Mouse (Mus musculus): Measurements from ENCODE around the gene Ror2. TPM values are rescaled to one million over a fixed set of nuclear protein-coding genes. Genes with fewer than 3 reads are reported as not detected.

Gene Ror2
- total and polyA plus RNA-seq, 2 experiments, result 0.06 TPM; not detected in 1

DNA sequence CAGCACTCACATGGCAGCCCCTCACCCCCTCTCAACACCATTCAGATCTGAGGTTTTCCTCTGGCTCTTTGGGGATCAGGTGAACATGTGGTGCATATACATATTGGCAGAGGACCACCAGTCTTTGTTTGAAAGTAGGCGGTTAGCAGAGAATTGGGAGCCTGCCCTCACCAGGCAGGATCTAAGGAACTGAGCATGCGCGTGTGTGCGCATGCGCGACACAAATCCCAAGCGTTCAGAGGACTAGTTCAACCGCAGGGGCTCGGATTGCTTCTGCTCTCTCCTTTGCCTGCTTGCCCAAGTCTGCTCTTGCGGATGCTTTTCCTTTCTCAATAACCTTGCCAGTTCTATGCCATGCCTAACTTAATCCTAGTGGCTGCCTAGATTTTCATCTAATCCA, 66.0 kb downstream of the Ror2 start:
- H3K27ac ChIP-seq (replicated peaks; ENCODE audit: insufficient read depth, low read depth, low read length), result no peak overlapping the region
- H3K27me3 ChIP-seq (ENCODE audit: control insufficient read depth, insufficient read depth, low read length), result no peaks in the 10 kb centered on the region; the same call in 1 of the 2 replicates
- no peaks in the 10 kb centered on the region for H3K4me1 ChIP-seq (ENCODE audit: control insufficient read depth, insufficient read depth, low read length)
- no peak overlapping the region for H3K4me3 ChIP-seq (ENCODE audit: insufficient read depth, low read depth, low read length)
- no peaks in the 10 kb centered on the region for H3K79me2 ChIP-seq (ENCODE audit: control insufficient read depth, insufficient read depth, low read length)
- no peak for TF ChIP-seq POLR2A (IDR thresholded peaks at IDR 0.05; ENCODE audit: extremely low read depth, insufficient read depth, low read length)
- no peak for TF ChIP-seq CTCF (IDR thresholded peaks at IDR 0.05; ENCODE audit: low read depth, low read length)
- WGBS, result 92% methylated on average over 10 of the region's 10 CpGs
- no peak overlapping the region for H3K9ac ChIP-seq (ENCODE audit: low read depth, low read length)
- H3K36me3 ChIP-seq (ENCODE audit: control insufficient read depth, insufficient read depth, low read length), result no peaks in the 10 kb centered on the region
- DNase-seq (ENCODE audit: extremely low read depth, low read depth, low spot score), result no peak

DNA sequence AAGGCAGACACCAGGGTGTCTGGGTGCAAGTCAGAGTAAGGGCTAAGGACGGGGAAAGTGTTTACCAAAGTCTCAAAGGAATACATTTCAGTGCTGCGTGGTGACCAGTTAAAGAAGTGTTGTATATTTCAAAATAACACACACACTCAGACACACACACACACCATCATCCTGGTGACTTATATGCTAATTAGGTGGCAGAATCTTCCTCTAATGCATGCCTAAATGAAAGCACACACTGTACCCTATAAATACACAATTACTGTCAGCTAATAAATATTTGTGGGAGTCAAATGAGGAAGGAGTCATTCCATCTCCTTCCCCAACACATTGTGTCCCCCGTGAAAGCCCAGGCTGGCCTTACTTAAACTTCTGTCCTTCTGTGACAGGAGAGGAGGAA, 66.5 kb downstream of the Ror2 start:
- H3K79me2 ChIP-seq (ENCODE audit: control insufficient read depth, insufficient read depth, low read length), result no peaks in the 10 kb centered on the region
- H3K4me3 ChIP-seq (ENCODE audit: insufficient read depth, low read depth, low read length), result no peak overlapping the region
- H3K27me3 ChIP-seq (ENCODE audit: control insufficient read depth, insufficient read depth, low read length), result no peaks in the 10 kb centered on the region; the same call in 1 of the 2 replicates
- TF ChIP-seq CTCF (IDR thresholded peaks at IDR 0.05; ENCODE audit: low read depth, low read length), result no peak
- no peak for TF ChIP-seq POLR2A (IDR thresholded peaks at IDR 0.05; ENCODE audit: extremely low read depth, insufficient read depth, low read length)
- no peak overlapping the region for H3K27ac ChIP-seq (replicated peaks; ENCODE audit: insufficient read depth, low read depth, low read length)
- DNase-seq (ENCODE audit: extremely low read depth, low read depth, low spot score), result peak; percentile 28
- no peaks in the 10 kb centered on the region for H3K36me3 ChIP-seq (ENCODE audit: control insufficient read depth, insufficient read depth, low read length)
- H3K4me1 ChIP-seq (ENCODE audit: control insufficient read depth, insufficient read depth, low read length), result no peaks in the 10 kb centered on the region
- 70% methylated on average over 3 of the region's 3 CpGs for WGBS
- H3K9ac ChIP-seq (ENCODE audit: low read depth, low read length), result no peak overlapping the region

DNA sequence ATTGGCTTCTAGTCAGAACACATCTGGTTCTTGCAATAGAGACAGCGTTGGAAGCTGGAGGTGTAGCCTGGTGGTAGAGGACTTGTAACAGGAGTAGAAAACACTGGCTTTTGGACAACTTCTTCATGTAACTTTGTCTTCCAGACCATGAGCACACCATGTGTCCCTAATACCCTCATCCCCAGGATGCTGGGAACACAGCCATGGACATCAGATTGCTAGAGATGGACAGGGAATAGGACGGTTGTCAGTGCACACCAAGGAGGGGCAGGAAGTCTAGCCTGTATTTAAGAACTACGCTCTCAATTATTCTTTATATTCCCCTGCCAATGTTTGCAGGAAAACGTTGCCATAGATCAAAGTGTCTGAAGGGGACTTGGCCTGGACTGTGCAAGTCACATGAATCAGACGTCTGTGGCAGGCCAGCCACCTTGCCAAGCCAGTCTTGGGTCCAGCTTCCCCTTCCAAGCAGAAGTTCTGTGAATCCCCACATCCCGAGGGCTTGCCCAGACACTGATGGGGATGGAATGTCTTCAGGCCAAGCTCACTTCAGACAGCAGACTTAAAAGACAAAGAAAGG, 68.4 kb downstream of the Ror2 start:
- Histone ChIP-seq H3K4me1 (ENCODE audit: control insufficient read depth, insufficient read depth, low read length) (no peaks in the 10 kb centered on the region), H3K27ac (replicated peaks; ENCODE audit: insufficient read depth, low read depth, low read length) (no peak overlapping the region), H3K79me2 (ENCODE audit: control insufficient read depth, insufficient read depth, low read length) (no peaks in the 10 kb centered on the region), H3K27me3 (ENCODE audit: control insufficient read depth, insufficient read depth, low read length) (no peaks in the 10 kb centered on the region), H3K36me3 (ENCODE audit: control insufficient read depth, insufficient read depth, low read length) (no peaks in the 10 kb centered on the region), H3K9ac (ENCODE audit: low read depth, low read length) (no peak overlapping the region), H3K4me3 (ENCODE audit: insufficient read depth, low read depth, low read length) (no peak overlapping the region)
- no peak for DNase-seq (ENCODE audit: extremely low read depth, low read depth, low spot score)
- TF ChIP-seq CTCF (IDR thresholded peaks at IDR 0.05; ENCODE audit: low read depth, low read length) (no peak), POLR2A (IDR thresholded peaks at IDR 0.05; ENCODE audit: extremely low read depth, insufficient read depth, low read length) (no peak)
- 64% methylated on average over 6 of the region's 6 CpGs for WGBS

DNA sequence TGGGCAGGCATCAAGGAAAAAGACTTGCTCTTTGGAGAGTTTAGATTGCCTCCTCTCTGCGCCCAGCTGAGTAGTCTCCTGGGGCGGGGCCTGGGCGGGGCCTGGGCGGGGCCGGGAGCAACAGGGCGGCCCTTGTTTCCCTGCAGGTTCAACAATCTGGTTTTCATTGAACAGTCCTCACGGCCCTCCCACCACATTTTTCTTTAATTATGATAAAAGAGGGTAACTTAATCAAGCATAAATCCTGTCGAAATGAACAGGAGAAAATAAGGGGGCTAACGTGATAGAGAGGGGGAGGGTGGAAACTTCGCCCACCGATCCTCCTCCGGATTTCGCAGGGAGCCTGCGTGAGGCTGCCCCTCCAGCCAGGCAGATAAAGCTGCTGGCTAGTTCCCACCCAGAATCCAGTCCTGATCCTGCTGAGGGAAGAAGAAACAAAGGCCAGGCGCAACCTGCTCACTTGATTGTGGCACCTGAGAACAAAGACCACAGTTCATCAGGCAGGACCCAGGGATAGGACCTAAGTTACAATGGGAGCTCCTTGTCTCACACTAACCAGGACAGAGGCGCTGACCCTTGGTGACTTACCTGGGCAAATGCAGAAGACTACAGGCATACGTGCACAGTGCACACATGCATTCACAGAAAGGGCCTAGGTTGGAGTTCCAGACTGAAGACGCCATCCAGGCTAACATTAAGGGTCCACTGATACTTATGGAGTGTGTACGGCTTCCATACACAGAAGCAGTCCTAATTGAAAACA, 73.8 kb downstream of the Ror2 start:
- Histone ChIP-seq H3K4me3 (ENCODE audit: insufficient read depth, low read depth, low read length) (no peak overlapping the region), H3K36me3 (ENCODE audit: control insufficient read depth, insufficient read depth, low read length) (no peaks in the 10 kb centered on the region), H3K4me1 (ENCODE audit: control insufficient read depth, insufficient read depth, low read length) (no peaks in the 10 kb centered on the region), H3K27me3 (ENCODE audit: control insufficient read depth, insufficient read depth, low read length) (no peaks in the 10 kb centered on the region), H3K9ac (ENCODE audit: low read depth, low read length) (no peak overlapping the region), H3K27ac (replicated peaks; ENCODE audit: insufficient read depth, low read depth, low read length) (no peak overlapping the region), H3K79me2 (ENCODE audit: control insufficient read depth, insufficient read depth, low read length) (no peaks in the 10 kb centered on the region)
- 23% methylated on average over 19 of the region's 19 CpGs for WGBS
- DNase-seq (ENCODE audit: extremely low read depth, low read depth, low spot score), result no peak
- no peak for TF ChIP-seq POLR2A (IDR thresholded peaks at IDR 0.05; ENCODE audit: extremely low read depth, insufficient read depth, low read length)
- no peak for TF ChIP-seq CTCF (IDR thresholded peaks at IDR 0.05; ENCODE audit: low read depth, low read length)

DNA sequence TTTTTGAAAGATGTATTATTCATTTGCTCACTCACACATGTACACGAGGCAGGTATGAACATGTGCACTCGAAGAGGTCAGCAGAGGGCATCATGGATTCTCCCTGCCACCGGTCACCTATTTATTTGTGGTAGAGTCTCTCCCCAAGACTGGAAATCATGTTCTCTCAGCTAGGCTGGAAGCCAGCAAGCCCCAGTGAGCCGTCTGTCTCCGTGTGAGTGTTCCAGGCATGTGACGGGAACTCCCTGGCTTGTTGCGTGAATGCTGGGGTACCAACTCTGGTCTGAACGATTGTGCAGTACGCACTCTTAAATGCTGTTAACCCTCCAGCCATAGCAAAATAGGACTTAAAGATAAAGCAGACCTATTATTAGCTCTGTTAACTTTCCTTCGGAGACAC, 77.4 kb downstream of the Ror2 start:
- H3K27me3 ChIP-seq (ENCODE audit: control insufficient read depth, insufficient read depth, low read length), result no peaks in the 10 kb centered on the region
- H3K9ac ChIP-seq (ENCODE audit: low read depth, low read length), result no peak overlapping the region
- no peaks in the 10 kb centered on the region for H3K36me3 ChIP-seq (ENCODE audit: control insufficient read depth, insufficient read depth, low read length)
- 86% methylated on average over 10 of the region's 10 CpGs for WGBS
- H3K79me2 ChIP-seq (ENCODE audit: control insufficient read depth, insufficient read depth, low read length), result no peaks in the 10 kb centered on the region
- no peak overlapping the region for H3K4me3 ChIP-seq (ENCODE audit: insufficient read depth, low read depth, low read length)
- H3K4me1 ChIP-seq (ENCODE audit: control insufficient read depth, insufficient read depth, low read length), result no peaks in the 10 kb centered on the region
- no peak for DNase-seq (ENCODE audit: extremely low read depth, low read depth, low spot score)
- TF ChIP-seq CTCF (IDR thresholded peaks at IDR 0.05; ENCODE audit: low read depth, low read length) (no peak), POLR2A (IDR thresholded peaks at IDR 0.05; ENCODE audit: extremely low read depth, insufficient read depth, low read length) (no peak)
- H3K27ac ChIP-seq (replicated peaks; ENCODE audit: insufficient read depth, low read depth, low read length), result no peak overlapping the region

All from liver, adult 2 months (tissue).